Mouse (Mus musculus) forebrain, embryonic 11.5 days (tissue): ENCODE results near the gene Nrg3. TPM values are rescaled to one million over a fixed set of nuclear protein-coding genes. Genes with fewer than 3 reads are reported as not detected.

ENCODE experiments used
- ATAC-seq: fragments of 200-750 bp; cut with Nextera tagmentation; replicated peaks from 2 replicates; pipeline ENCODE4 v1.8.0; 2017; ENCODE audit warnings: moderate TSS enrichment; ENCODE audit not compliant: low FRiP score
- DNase-seq: peaks from one replicate; pipeline ENCODE4 v3.0.0-alpha.2; 2017; ENCODE audit warnings: low spot score
- H3K27ac ChIP-seq: fragments of 300-500 bp; sonication (generic); 2 replicates; pipeline ENCODE4 v1.5.1; 2014; ENCODE audit warnings: low read depth, low read length
- H3K27me3 ChIP-seq: fragments of 300-500 bp; sonication (generic); 2 replicates; pipeline ENCODE4 v1.6.1; 2014; ENCODE audit warnings: mild to moderate bottlenecking, low read length, mixed read lengths; ENCODE audit not compliant: control insufficient read depth, insufficient read depth
- H3K36me3 ChIP-seq: fragments of 300-500 bp; sonication (generic); 2 replicates; pipeline ENCODE4 v1.6.1; 2014; ENCODE audit warnings: mild to moderate bottlenecking, low read length, moderate library complexity, mixed read lengths; ENCODE audit not compliant: control insufficient read depth, insufficient read depth
- H3K4me1 ChIP-seq: fragments of 300-500 bp; sonication (generic); replicated peaks from 2 replicates; pipeline ENCODE4 v1.6.1; 2014; ENCODE audit warnings: low read length, mixed read lengths; ENCODE audit not compliant: control insufficient read depth, insufficient read depth
- H3K4me2 ChIP-seq: fragments of 300-500 bp; sonication (generic); 2 replicates; pipeline ENCODE4 v1.6.1; 2014; ENCODE audit warnings: low read depth, mild to moderate bottlenecking, low read length, moderate library complexity, mixed read lengths; ENCODE audit not compliant: severe bottlenecking
- H3K4me3 ChIP-seq: fragments of 300-500 bp; sonication (generic); 2 replicates; pipeline ENCODE4 v1.5.1; 2014; ENCODE audit warnings: low read depth, low read length
- H3K9ac ChIP-seq: fragments of 300-500 bp; sonication (generic); 2 replicates; pipeline ENCODE4 v1.6.1; 2014; ENCODE audit warnings: low read length
- H3K9me3 ChIP-seq: fragments of 300-500 bp; sonication (generic); 2 replicates; pipeline ENCODE4 v1.6.1; 2016; ENCODE audit warnings: low read length, mixed read lengths; ENCODE audit not compliant: control insufficient read depth
- WGBS: fragments of 180-500 bp; shearing (Covaris S2); extraction: QIAGEN DNeasy Blood & Tissue Kit; methylation state at CpG from one replicate; pipeline ENCODE4 v1.1.7; 2014; 5-methylcytosine and 5-hydroxymethylcytosine counted together
- polyA plus RNA-seq: library from polyadenylated mRNA; unstranded; fragments of >200 nt; fragmentation: Nextera tagmentation; extraction: Ambion mirVana; gene quantifications from 2 replicates; pipeline ENCODE4 v1.2.1, GENCODE M21; 2014

Nrg3 gene
- polyA plus RNA-seq, 1 experiment from 2014 or later = 2.1 TPM

GRCm38 (mm10) chr14:38835006-38835405 is 637.9 kb downstream of the Nrg3 start:
- no peak overlapping the region for H3K27ac ChIP-seq
- no peaks in the 10 kb centered on the region for H3K4me1 ChIP-seq
- H3K27me3 ChIP-seq = no peaks in the 10 kb centered on the region
- ATAC-seq (no peak), DNase-seq (no peak)
- H3K9me3 ChIP-seq = no peaks in the 10 kb centered on the region
- no peak overlapping the region for H3K4me2 ChIP-seq
- 90% methylated on average over 4 of the region's 4 CpGs for WGBS
- H3K9ac ChIP-seq = no peak overlapping the region
- H3K36me3 ChIP-seq = no peaks in the 10 kb centered on the region
- no peak overlapping the region for H3K4me3 ChIP-seq

GRCm38 (mm10) chr14:38824891-38825290 is 648.0 kb downstream of the Nrg3 start:
- no peaks in the 10 kb centered on the region; the same call in 1 of the 2 replicates for H3K4me1 ChIP-seq
- H3K36me3 ChIP-seq = no peaks in the 10 kb centered on the region
- H3K4me2 ChIP-seq = no peak overlapping the region
- WGBS = 60% methylated on average over 1 of the region's 1 CpGs
- H3K27me3 ChIP-seq = no peaks in the 10 kb centered on the region
- no peak overlapping the region for H3K9ac ChIP-seq
- H3K9me3 ChIP-seq = no peaks in the 10 kb centered on the region
- ATAC-seq (peak; percentile 72), DNase-seq (no peak)
- no peak overlapping the region for H3K27ac ChIP-seq
- no peak overlapping the region for H3K4me3 ChIP-seq

GRCm38 (mm10) chr14:38797027-38797426 is 675.9 kb downstream of the Nrg3 start:
- ATAC-seq (no peak), DNase-seq (no peak)
- H3K4me3 ChIP-seq = no peak overlapping the region
- H3K27me3 ChIP-seq = no peaks in the 10 kb centered on the region
- H3K27ac ChIP-seq = no peak overlapping the region
- H3K4me2 ChIP-seq = no peak overlapping the region
- no peaks in the 10 kb centered on the region for H3K4me1 ChIP-seq
- no peaks in the 10 kb centered on the region for H3K36me3 ChIP-seq
- no peaks in the 10 kb centered on the region for H3K9me3 ChIP-seq
- H3K9ac ChIP-seq = no peak overlapping the region
- WGBS = 88% methylated on average over 3 of the region's 3 CpGs

DNA sequence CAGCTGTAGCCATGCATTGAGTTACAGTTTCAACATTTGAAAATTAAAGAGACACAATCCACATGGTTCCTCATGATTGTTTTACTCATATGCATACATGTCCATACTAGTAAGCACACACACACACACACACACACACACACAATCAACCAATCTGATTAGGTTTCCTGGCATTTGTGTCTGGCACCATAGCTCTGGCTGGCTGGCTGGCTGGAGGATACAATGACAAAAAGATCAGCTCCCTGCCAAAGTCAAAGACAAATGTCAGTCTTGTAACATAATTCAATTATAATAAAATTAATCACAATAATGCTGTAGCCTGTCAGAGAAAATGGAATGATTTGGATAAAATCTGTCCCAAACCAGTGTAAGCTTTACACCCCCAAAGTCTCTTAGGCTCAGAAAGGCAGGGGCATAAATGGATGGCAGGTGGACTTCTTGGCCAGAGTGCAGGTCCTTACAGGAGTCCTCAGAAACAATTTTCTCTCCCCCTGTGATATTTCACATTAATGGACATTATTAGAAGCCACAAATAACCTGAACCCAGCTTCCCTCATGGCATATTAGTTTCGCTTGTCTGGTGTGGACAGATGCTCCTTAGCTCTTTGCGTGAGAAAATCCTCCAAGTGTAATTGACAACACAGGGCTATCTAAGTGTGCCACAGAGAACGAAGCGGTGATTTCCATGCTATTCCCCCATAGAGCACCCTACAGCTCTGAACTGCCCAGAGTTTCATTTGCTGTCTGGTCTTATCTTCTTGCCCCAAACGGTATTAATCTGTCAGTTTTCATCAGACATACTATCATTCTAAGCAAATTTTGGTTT is 697.4 kb downstream of the Nrg3 start:
- H3K9me3 ChIP-seq = no peaks in the 10 kb centered on the region
- H3K36me3 ChIP-seq = no peaks in the 10 kb centered on the region
- no peak for ATAC-seq

GRCm38 (mm10) chr14:38774811-38775210 is 698.1 kb downstream of the Nrg3 start:
- 64% methylated on average over 1 of the region's 1 CpGs for WGBS
- no peaks in the 10 kb centered on the region for H3K9me3 ChIP-seq
- DNase-seq (no peak), ATAC-seq (no peak)
- no peak overlapping the region for H3K4me2 ChIP-seq
- H3K4me3 ChIP-seq = no peak overlapping the region
- no peaks in the 10 kb centered on the region for H3K36me3 ChIP-seq
- H3K27me3 ChIP-seq = no peaks in the 10 kb centered on the region
- no peak overlapping the region for H3K27ac ChIP-seq
- no peak overlapping the region for H3K9ac ChIP-seq
- H3K4me1 ChIP-seq = no peaks in the 10 kb centered on the region

More for the DNA sequence above, 697.4 kb downstream of the Nrg3 start:
- Histone ChIP-seq H3K27me3 (no peaks in the 10 kb centered on the region), H3K4me3 (no peak overlapping the region), H3K4me2 (no peak overlapping the region), H3K9ac (no peak overlapping the region), H3K4me1 (no peaks in the 10 kb centered on the region), H3K27ac (no peak overlapping the region)
- no peak for DNase-seq
- 89% methylated on average over 5 of the region's 5 CpGs for whole genome bisulfite sequencing

GRCm38 (mm10) chr14:38730465-38730864 is 742.4 kb downstream of the Nrg3 start:
- Histone ChIP-seq H3K36me3 (no peaks in the 10 kb centered on the region), H3K27ac (no peak overlapping the region), H3K9me3 (no peaks in the 10 kb centered on the region), H3K4me3 (no peak overlapping the region), H3K4me2 (no peak overlapping the region), H3K9ac (no peak overlapping the region), H3K27me3 (no peaks in the 10 kb centered on the region), H3K4me1 (no peaks in the 10 kb centered on the region)
- DNase-seq (no peak), ATAC-seq (peak; percentile 51; the same call in 1 of the 2 replicates)

- H3K4me3 ChIP-seq = no peak overlapping the region
- no peak overlapping the region for H3K4me2 ChIP-seq
- H3K9me3 ChIP-seq = no peaks in the 10 kb centered on the region
- peaks cover 2% of the 10 kb centered on the region; the same call in 1 of the 2 replicates for H3K4me1 ChIP-seq
- DNase-seq (no peak), ATAC-seq (0 out of 2 replicates have a peak, but pooled peaks have one; percentile 60)
- no peak overlapping the region for H3K27ac ChIP-seq
- H3K36me3 ChIP-seq = no peaks in the 10 kb centered on the region
- no peaks in the 10 kb centered on the region for H3K27me3 ChIP-seq
- WGBS = 20% methylated on average over 4 of the region's 4 CpGs
- no peak overlapping the region for H3K9ac ChIP-seq
Observed at GRCm38 (mm10) chr14:38703894-38704293, 769.0 kb downstream of the Nrg3 start.

- Histone ChIP-seq H3K27me3 (no peaks in the 10 kb centered on the region), H3K9ac (no peak overlapping the region), H3K27ac (no peak overlapping the region), H3K4me2 (no peak overlapping the region), H3K36me3 (no peaks in the 10 kb centered on the region), H3K4me1 (peaks cover 2% of the 10 kb centered on the region; the same call in 1 of the 2 replicates), H3K4me3 (no peak overlapping the region), H3K9me3 (no peaks in the 10 kb centered on the region)
- ATAC-seq = no peak
- DNase-seq = no peak
- WGBS = 76% methylated on average over 9 of the region's 9 CpGs
Observed at GRCm38 (mm10) chr14:38702596-38703393, 770.1 kb downstream of the Nrg3 start.
